Mouse (Mus musculus) cerebellum, adult 2 months (tissue): ENCODE results near the gene Espnl. TPM values are rescaled to one million over a fixed set of nuclear protein-coding genes. Genes with fewer than 3 reads are reported as not detected.

Experiments
- DNase-seq, 2 experiments: peaks; one replicate each; pipeline ENCODE4 v3.0.0; 2021
- H3K27ac ChIP-seq: fragments of 200-500 bp; 2 replicates; pipeline ENCODE4 v1.5.1; 2012; ENCODE audit warnings: low read length, control low read depth, inconsistent platforms; ENCODE audit not compliant: insufficient read depth
- H3K27me3 ChIP-seq: fragments of 200-500 bp; 2 replicates; pipeline ENCODE4 v1.6.1; 2012; ENCODE audit warnings: inconsistent platforms, mild to moderate bottlenecking, low read length, moderate library complexity; ENCODE audit not compliant: control insufficient read depth, insufficient read depth
- H3K4me1 ChIP-seq: fragments of 200-500 bp; 2 replicates; pipeline ENCODE4 v1.6.1; 2011; ENCODE audit warnings: low read length; ENCODE audit not compliant: control insufficient read depth, insufficient read depth
- H3K4me3 ChIP-seq: fragments of 200-500 bp; replicated peaks from 2 replicates; pipeline ENCODE3; 2011; ENCODE audit warnings: mild to moderate bottlenecking, low read depth, low read length, control low read depth; ENCODE audit not compliant: insufficient read depth
- CTCF ChIP-seq: fragments of 200-500 bp; IDR thresholded peaks from 2 replicates; pipeline ENCODE4 v1.5.1; 2011; ENCODE audit warnings: low read depth, mild to moderate bottlenecking, control low read depth, low read length, moderate library complexity, borderline replicate concordance; ENCODE audit not compliant: insufficient read depth
- POLR2A ChIP-seq: fragments of 200-500 bp; IDR thresholded peaks from 2 replicates; pipeline ENCODE4 v1.6.1; 2011; ENCODE audit warnings: low read length, control low read depth, borderline replicate concordance; ENCODE audit not compliant: insufficient read depth
- WGBS: fragments of 180-500 bp; shearing (Covaris S2); methylation state at CpG from one replicate; pipeline ENCODE4 v1.1.7; 2018; 5-methylcytosine and 5-hydroxymethylcytosine counted together
- polyA plus RNA-seq: library from polyadenylated mRNA; depleted of rRNA; stranded (reverse); fragments of >200 nt; gene quantifications from 2 replicates; pipeline ENCODE4 v1.2.3, GENCODE M21; 2012; rRNA removed

Gene Espnl
- polyA plus RNA-seq = 0.03 and 0.05 TPM in 2 replicates

DNA sequence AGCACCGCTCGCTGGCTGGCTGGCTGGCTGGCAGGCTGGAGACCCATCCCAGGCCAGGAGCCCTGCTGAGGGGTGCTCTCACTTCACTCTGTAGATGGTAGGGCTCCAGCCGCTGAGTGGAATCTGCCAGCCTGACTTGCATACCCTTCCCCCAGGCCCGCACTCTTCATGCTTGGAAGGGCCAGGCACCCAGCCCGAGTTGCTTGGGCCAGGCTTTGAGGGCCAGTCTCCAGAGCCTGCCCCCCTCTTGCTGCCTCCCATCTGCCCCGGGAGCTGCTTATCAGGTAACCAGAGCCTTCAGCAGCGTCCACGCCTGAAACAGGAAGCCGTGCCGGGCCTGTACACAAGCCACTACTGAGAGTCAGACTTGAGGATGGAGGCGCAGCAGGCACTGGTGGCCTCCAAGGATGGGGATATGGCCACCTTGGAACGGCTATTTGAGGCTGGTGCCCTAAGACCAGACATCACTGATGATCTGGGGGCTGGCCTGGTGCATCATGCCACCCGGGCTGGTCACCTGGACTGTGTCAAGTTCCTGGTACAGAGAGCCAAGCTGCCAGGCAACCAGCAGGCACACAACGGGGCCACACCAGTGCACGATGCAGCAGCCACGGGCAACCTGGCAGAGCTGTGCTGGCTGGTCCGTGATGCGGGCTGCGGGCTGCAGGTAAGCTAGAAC, at the start of gene Espnl:
Espnl (plus strand) TSS at position 316 of the 679 bp plus-strand sequence.
- no peak for TF ChIP-seq POLR2A
- no peak for TF ChIP-seq CTCF
- Histone ChIP-seq H3K4me3 (no peak within 1 kb of the TSS), H3K4me1 (peaks cover 20% of the 10 kb centered on the region), H3K27me3 (no peaks in the 10 kb centered on the region), H3K27ac (no peak within 1 kb of the TSS)
- 14% methylated on average over 19 of the region's 19 CpGs for WGBS
- DNase-seq = peak; percentile 27 to 33

GRCm38 (mm10) chr1:91272260-91272659, 49.6 kb upstream of the Espnl start:
- H3K27ac ChIP-seq = no peak overlapping the region
- TF ChIP-seq POLR2A (no peak), CTCF (no peak)
- DNase-seq = no peak
- H3K4me1 ChIP-seq = peaks cover 4% of the 10 kb centered on the region
- H3K27me3 ChIP-seq = no peaks in the 10 kb centered on the region
- H3K4me3 ChIP-seq = no peak overlapping the region
- 88% methylated on average over 2 of the region's 2 CpGs for WGBS

- 15% methylated on average over 4 of the region's 4 CpGs for WGBS
- DNase-seq = peak; percentile 25 to 51
- Histone ChIP-seq H3K27me3 (no peaks in the 10 kb centered on the region), H3K4me1 (peaks cover 6% of the 10 kb centered on the region), H3K27ac (no peak overlapping the region), H3K4me3 (no peak overlapping the region)
- no peak for TF ChIP-seq CTCF
- no peak for TF ChIP-seq POLR2A
Observed at GRCm38 (mm10) chr1:91276581-91276980, 45.3 kb upstream of the Espnl start.

DNA sequence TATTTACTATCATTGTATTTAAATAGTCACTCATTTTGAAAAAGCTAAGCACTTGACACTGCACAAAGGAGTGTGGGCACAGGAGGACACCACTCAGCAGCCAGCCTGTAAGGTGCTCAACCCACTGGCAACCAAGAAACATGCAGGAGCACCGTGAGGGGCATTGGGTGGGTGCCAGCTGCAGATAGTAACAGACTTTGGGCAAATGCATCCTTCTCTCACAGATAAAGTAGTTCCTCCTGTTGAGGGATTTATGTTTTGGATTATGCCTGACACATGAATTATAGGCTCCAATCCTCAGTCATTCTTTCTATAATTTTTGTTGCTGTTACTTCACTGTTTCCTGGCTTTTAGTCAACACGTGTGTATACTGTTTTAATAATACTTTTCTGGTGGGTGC, 44.4 kb upstream of the Espnl start:
- H3K27me3 ChIP-seq = no peaks in the 10 kb centered on the region
- H3K27ac ChIP-seq = no peak overlapping the region
- H3K4me3 ChIP-seq = no peak overlapping the region
- peaks cover 6% of the 10 kb centered on the region for H3K4me1 ChIP-seq
- TF ChIP-seq CTCF (no peak), POLR2A (no peak)
- no peak for DNase-seq
- 54% methylated on average over 2 of the region's 2 CpGs for WGBS

DNA sequence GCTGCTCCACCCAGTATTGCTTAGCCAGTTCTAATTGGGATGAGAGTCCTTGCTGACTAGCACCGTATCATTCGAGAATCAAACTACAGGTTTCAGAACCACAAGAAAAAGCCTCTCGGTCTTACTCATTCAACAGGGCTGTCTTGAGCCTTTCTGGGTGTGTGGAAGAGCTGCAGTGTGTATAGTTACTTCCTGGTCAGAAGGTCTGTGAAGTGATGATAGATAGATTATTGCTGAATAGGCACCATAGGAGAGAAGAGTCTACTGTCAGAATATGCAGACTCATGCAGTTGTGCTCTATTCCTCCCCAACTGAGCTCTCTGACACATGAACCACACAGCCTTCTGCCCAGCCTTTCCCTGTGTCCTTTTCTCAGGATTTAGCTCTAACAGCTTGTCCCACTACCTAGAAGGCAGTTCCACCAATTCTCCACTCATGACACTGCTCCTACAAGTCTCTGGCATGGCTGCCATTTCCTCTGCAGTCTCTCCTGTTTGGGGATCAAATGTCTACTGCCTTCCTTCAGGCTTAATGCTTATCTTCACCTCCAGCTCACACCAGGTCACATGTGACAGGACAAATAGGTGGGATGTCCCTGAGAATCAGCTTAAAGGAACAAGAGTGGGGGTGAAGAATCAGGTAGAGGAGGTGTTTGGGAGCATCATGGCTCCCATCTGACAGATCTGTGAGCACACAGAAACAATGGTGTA, 43.3 kb upstream of the Espnl start:
- TF ChIP-seq POLR2A (no peak), CTCF (no peak)
- WGBS = 97% methylated on average over 3 of the region's 3 CpGs
- DNase-seq = no peak
- Histone ChIP-seq H3K27ac (no peak overlapping the region), H3K27me3 (no peaks in the 10 kb centered on the region), H3K4me1 (peaks cover 6% of the 10 kb centered on the region), H3K4me3 (no peak overlapping the region)

- H3K27ac ChIP-seq = no peak overlapping the region
- H3K4me3 ChIP-seq = no peak overlapping the region
- no peaks in the 10 kb centered on the region for H3K27me3 ChIP-seq
- no peak for DNase-seq
- TF ChIP-seq CTCF = no peak
- TF ChIP-seq POLR2A = no peak
- WGBS = 93% methylated on average over 1 of the region's 1 CpGs
- H3K4me1 ChIP-seq = peaks cover 6% of the 10 kb centered on the region
Observed at GRCm38 (mm10) chr1:91279126-91279525, 42.7 kb upstream of the Espnl start.

DNA sequence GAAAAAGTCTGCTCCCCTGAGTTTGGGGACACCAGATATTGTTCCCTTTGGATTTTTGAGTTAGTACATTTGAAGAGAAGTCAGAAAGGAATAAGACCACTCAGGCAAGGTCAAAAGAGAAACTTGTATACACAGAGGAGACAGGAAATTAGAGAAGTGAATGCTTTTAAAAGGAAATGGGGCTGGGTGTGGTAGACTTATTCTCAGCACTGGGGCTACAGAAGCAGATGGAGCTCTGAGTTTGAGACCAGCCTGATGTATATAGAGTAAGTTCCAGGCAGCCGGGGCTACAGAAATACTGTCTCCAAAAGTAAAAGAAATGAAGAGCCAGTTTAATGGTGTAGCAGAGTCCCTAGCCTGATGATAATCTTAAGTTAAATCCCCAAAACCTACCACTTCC, 39.3 kb upstream of the Espnl start:
- Histone ChIP-seq H3K27ac (no peak overlapping the region), H3K4me1 (peaks cover under 1% of the 10 kb centered on the region; the same call in 1 of the 2 replicates), H3K27me3 (no peaks in the 10 kb centered on the region), H3K4me3 (no peak overlapping the region)
- TF ChIP-seq POLR2A = no peak
- TF ChIP-seq CTCF = no peak
- WGBS = 94% methylated on average over 1 of the region's 1 CpGs
- no peak for DNase-seq

GRCm38 (mm10) chr1:91289375-91289774, 32.5 kb upstream of the Espnl start:
- H3K27ac ChIP-seq = no peak overlapping the region
- no peaks in the 10 kb centered on the region for H3K4me1 ChIP-seq
- H3K4me3 ChIP-seq = no peak overlapping the region
- TF ChIP-seq POLR2A (no peak), CTCF (no peak)
- H3K27me3 ChIP-seq = no peaks in the 10 kb centered on the region
- 96% methylated on average over 1 of the region's 1 CpGs for WGBS
- DNase-seq = no peak
